Mouse (Mus musculus) stomach, postnatal 0 days (tissue): Measurements from ENCODE around the gene Zfp750.

Source experiments
- CTCF ChIP-seq: IDR thresholded peaks from 2 replicates; pipeline ENCODE4 v1.5.1; 2016; ENCODE audit warnings: antibody characterized with exemption, low read depth, mild to moderate bottlenecking, moderate library complexity
- EP300 ChIP-seq: optimal IDR thresholded peaks from 2 replicates; pipeline ENCODE3; 2016; ENCODE audit warnings: antibody characterized with exemption

DNA sequence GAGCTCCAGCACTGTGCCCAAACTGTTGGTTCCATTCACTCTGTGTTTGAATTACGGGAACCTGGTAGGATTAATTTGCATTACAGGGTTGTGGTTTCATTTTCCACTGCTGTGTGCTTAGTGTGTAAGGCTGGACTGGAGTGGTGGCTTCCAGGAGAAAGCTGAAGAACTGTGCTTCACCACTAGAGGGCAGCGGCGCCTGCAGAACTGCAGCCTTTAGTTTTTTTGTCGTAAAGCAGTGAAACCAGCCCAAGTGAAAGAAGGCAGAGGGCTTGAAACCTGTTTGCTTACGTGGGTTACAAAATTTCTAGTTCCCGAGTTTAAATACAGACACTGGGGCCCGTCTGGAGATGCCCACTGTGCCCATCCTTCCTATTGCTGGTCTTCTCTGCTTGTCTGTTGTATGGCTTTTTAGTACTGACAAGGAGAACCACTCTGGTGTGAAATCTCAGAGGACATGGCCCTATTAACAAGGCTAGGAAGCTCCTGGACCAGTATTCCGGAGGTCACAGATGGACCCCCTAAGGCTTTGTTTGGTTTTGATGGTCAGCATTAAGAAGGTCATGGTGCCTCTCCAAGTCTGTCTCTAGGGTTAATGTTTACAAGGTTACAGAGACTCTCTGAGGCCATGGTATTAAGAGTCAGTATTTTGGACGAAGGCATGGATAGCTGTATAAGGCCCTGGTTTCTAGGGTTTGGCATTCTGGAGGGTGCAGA, 43.3 kb downstream of the Zfp750 start:
- TF ChIP-seq CTCF: peak; percentile 95
- no peak for TF ChIP-seq EP300
